Mouse (Mus musculus) fat pad, adult 2 months (tissue): ENCODE data around the gene Fnbp1l.

ENCODE experiments used
- DNase-seq: peaks from one replicate; pipeline ENCODE4 v3.0.0-alpha.2; 2011; ENCODE audit warnings: low read depth, low spot score; ENCODE audit errors: extremely low read depth

The Fnbp1l gene

DNA sequence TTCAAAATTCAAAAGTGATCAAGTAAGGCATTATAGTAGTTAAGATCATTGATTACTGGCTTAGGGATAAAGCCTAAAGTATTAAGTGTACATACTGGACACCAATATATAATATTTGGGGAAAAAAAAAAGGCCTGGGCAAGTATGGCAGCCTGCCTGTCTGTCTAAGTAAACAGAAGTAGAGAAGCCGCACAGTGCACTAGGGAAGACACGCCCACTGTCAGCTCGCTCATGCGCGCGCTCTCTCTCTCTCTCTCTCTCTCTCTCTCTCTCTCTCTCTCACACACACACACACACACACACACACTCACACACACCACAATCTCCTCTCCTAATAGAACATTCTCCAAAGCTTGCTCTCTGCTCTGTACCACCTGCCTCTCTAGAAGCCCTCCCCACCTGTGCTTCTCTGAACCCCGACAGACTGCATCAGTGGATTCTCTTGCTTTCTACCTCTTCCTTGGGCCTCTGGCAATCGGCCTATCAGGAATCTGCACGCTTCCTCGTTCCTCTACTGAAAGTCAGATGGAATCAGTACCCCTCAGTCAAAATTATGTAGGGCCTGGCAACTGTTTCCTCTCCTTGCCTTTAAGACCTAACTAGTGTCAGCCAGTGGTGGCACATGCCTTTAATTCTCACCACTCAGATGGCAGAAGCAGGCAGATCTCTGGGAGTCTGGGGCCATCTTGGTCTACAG is 13.3 kb downstream of the Fnbp1l start:
- no peak for DNase-seq

- no peak for DNase-seq
Measured at GRCm38 (mm10) chr3:122603229-122603628, 16.3 kb downstream of the Fnbp1l start.

- DNase-seq: no peak
Measured at GRCm38 (mm10) chr3:122602370-122602769, 17.1 kb downstream of the Fnbp1l start.

DNA sequence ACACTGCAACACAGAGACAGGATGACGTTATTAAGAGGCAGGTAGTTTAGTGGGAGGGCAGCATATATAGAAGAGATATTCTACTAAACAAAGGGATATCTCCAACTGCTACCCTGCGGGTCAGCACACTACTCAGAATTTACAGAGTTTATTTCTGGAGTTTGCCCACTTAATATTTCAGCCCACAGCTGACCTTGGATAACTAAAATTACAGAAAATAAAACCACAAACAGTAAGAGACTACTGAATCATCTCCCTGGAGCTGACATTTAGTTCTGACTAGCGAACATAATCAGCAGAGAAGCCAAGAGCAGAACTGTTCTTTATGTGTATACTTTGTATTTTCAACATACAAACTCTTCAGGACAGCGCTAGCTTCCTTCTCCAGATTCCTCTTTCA is 20.2 kb downstream of the Fnbp1l start:
- no peak for DNase-seq

DNA sequence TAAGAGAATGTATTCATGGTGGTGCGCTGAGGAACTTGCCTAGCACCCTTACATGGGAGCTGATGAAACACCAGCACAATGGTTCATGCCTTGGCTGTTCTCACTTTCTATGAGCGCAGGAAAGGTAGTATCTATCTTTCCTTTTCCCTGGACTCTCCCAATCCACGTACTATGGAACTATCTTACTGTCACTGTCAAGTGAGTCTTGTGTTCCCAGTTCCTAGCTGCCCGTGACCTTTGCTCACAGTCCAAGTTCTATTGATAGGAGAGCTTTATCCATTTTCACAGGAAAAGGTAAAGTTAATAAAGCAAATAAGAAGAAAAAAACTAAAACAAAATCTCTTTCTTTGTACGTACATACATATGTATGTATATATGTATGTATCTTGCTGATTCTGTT is 28.7 kb downstream of the Fnbp1l start:
- DNase-seq: no peak

GRCm38 (mm10) chr3:122590346-122590745 is 29.2 kb downstream of the Fnbp1l start:
- no peak for DNase-seq

DNA sequence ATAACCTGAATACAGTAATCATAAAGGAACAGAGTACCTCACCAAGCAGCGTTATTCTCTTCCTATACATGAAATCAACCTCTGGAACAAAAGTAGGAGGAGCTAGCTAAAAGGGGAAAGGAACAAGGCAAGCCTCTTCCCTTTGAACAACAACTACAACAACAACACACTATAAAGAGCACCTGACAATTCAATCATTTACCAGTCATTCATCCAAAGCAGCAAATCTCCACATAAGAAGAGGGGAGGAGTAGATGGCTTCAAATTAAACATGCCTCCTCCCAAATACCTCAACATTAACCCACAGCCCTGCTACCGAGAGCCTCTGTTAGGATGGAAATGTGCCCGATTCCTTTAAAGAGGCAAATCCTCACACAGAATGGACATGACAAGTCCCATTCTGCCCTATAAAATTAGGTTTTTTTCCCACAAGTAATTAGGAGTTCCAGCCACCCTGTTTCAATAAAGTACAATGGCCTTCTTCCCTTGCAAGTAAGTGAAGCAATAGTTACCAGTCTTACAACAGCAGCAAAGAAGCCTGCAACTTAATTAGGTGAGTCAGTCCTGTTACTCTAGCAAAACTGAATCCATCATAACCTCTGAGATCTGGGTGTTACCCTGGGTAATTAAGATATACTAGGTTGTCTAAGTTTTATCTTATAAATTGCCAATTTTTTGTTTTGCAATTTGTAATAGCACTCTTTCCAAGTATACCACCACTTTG is 32.4 kb downstream of the Fnbp1l start:
- DNase-seq: peak; percentile 47

DNA sequence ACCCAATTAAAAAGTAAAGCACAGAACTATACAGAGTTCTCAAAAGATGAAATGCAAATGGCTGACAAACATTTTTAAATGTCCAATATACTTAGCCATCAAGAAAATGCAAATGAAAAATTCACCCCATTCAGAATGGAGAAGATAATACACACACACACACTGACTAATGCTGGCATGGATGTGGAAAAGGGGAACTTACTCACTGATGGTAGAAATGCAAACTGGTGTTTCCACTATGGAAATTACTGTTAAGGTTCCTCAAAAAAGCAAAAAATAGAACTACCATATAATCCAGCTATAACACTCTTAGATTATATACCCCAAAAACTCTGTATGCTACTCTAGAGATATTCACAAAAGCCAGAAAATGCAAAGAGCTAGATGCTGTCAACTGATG is 42.2 kb downstream of the Fnbp1l start:
- DNase-seq: no peak

GRCm38 (mm10) chr3:122574921-122575320 is 44.6 kb downstream of the Fnbp1l start:
- DNase-seq: no peak

DNA sequence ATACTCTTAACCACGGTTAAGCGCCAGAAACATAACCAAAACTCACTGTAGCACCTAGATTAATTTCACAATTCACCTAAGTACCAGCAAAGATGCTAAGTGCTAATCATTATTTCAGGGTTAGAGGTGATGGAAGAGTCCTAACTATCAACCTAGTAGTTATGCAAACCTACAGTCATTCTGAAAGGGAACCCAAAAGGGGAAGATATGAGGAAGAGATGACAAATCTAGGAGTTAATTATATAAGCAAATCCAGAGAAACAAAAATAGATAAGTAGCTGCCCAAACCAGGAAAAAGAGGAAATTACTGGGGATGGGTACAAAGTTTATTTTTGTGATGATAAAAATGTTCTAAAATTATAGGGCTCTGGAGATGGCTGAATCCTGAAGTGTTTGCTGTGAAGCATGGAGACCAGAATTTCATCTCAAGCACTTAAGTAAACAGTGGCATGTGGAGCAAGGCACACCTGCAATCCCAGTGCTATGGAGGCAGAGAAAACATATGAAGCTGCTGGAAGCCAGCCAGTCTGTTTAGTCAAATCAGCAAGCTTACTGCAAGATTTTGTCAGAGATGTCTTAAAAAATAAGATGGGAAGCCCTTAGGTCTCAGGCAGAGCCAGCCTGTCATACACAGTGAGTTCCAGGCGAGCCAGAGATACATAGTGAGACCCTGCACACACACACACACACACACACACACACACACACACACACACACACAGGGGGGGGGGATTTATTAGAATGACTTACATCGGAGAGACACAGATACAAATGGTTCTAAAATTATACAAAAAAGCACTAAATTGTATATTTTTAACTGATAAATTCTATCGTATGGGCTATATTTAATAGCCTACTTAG is 45.9 kb downstream of the Fnbp1l start:
- no peak for DNase-seq

DNA sequence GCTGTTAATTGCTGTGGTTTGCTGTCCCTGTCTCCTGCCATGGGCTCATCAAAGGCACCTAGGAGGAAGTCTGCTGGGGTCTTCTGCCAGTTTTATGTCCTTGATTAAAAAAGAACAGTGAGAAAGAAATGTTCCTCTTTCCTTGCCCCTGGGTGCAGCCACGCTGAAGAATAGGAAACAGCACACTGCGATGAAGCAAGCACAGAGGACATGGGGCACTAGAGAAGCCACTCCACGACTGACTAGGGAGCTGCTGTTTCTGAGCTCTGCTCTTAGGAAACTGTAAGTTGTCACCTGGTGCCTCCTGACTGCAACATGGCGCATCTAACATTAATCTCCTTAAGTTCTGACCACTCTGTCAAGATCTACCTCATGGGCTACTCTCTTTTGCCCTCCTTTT is 53.0 kb downstream of the Fnbp1l start:
- no peak for DNase-seq

- no peak for DNase-seq
Measured at GRCm38 (mm10) chr3:122566112-122566511, 53.4 kb downstream of the Fnbp1l start.

DNA sequence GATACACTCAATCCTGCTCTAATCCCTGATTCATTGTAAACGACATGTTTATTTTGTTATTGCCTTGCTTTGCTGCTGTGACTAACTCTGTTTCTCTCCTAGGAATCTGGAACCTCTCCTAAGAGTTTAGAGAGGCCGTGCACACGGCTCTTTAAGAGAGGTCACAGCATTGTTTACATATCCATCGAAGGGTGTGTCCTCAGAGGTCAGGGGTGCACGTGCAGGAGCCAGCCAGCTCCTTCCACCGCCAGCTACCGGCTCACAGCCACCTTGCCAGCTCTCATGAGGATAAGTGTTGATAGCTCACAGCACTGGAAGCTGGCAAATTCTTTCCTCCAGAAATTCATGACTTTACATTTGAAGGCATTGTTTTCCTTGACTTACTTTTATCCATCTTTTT is 54.2 kb downstream of the Fnbp1l start:
- DNase-seq: no peak

- DNase-seq: no peak
Measured at GRCm38 (mm10) chr3:122557766-122558165, 61.7 kb downstream of the Fnbp1l start.

DNA sequence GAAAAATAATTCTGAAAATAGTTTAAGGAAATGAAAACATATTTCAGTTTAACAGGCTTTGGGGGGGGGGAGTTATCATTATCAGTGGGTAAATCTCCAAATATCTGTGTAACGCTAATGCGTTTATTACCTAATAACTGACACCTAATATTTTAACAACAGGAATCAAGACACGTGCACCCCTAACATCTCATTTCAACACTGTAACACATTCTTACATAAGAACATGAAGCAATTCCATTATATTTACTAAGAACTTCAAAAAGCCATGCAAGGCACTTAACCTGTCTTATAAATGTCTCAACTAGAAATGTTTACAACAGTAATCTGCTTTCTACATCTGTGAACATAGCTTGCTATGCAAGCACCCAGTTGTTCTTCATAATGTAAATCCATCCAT is 68.3 kb downstream of the Fnbp1l start:
- DNase-seq: peak; percentile 19

GRCm38 (mm10) chr3:122547469-122547868 is 72.0 kb downstream of the Fnbp1l start:
- no peak for DNase-seq

GRCm38 (mm10) chr3:122545346-122545745 is 74.2 kb downstream of the Fnbp1l start:
- no peak for DNase-seq

DNA sequence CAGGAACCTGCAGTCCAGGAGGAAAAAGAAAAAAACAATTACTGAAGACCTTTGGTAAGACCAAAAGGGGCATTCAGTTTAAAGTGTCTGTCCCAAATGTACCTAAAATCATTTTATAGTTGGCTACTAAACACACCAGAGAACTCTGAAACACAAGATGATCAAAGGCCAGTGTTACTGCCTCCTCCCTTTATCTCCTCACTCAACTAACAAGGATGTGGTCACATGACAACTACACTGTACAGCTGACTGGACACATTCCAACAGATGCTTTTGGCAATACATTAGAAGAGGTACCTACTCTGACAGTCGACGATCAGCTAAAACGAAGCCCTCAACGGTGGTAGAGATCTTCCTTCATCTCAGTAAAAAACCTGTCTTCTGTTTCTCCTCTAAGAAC is 78.6 kb downstream of the Fnbp1l start:
- no peak for DNase-seq

DNA sequence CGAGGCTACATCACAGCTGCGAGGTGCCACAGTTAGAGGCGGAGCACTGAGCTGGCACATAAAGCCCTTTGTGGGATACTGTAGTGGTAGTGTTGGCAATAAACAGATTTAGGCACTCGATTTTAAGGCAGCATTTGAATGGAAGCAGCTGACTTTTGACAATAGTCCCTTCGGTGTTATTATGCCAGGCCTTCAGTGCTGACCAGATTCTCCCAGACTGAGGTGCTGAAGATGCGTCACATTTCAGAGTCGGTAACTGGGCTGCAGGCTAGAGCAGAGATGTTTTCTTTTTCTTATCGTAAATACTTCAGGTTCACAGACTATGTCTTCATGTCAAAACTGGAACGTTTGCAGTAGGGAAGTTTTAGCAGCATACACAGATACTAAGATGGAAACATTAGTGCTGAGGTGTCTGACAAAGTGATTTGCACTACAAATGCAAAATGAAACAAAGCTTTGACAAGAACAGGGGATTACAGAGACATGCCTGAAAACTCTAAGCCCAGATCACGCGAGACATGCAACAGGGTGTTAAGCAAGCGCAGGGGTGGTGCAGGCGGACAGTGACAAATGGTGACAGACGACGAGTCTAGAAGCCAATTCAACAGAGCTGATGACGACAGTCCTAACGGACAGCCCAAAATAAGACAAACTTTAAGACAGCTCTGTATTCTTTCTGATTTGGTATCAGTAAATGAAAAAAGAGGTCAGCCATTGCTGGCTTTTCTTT is 79.4 kb downstream of the Fnbp1l start:
- DNase-seq: peak; percentile 39

- DNase-seq: no peak
Measured at GRCm38 (mm10) chr3:122538851-122539250, 80.7 kb downstream of the Fnbp1l start.
